Mouse (Mus musculus) lung, postnatal 0 days (tissue): ENCODE measurements at regions not wholly inside any gene's neighbourhood (a gene's known extent, or its start where the extent isn't known, plus 50 kb on each side); places are given as distances from the start of the nearest gene placed in this dataset.

ENCODE experiments used
- CTCF ChIP-seq: IDR thresholded peaks from 2 replicates; pipeline ENCODE4 v1.5.1; 2016; ENCODE audit warnings: antibody characterized with exemption, mild to moderate bottlenecking
- EP300 ChIP-seq: IDR thresholded peaks from 2 replicates; pipeline ENCODE4 v1.6.1; 2016; ENCODE audit warnings: antibody characterized with exemption, mild to moderate bottlenecking, control low read depth

DNA sequence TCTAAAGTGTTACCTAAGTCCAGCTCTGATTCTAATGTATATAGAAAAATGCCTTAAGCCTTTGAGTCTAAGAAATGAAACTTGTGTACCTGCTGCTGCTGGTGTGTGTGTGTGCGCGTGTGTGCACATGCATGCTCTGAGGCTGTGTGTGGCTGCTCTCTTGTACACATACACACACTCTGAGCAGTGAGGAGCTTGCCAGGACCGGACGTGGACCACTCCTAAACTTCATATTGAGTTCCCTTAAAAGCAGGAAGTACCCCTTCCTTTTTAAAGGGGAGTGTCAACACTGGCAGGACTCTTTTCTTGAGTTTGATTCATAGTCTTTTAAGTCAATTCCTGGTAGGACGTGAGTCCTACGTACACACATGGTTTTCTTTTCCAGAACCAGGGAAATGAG lies 251.4 kb upstream of the Adamts9 start:
- no peak for TF ChIP-seq CTCF
- TF ChIP-seq EP300 = peak; percentile 66
